Mouse (Mus musculus): ENCODE measurements around the gene Olfr1496.
A peak's percentile ranks its signal among the peaks of the same experiment; 100 is the strongest.

DNA sequence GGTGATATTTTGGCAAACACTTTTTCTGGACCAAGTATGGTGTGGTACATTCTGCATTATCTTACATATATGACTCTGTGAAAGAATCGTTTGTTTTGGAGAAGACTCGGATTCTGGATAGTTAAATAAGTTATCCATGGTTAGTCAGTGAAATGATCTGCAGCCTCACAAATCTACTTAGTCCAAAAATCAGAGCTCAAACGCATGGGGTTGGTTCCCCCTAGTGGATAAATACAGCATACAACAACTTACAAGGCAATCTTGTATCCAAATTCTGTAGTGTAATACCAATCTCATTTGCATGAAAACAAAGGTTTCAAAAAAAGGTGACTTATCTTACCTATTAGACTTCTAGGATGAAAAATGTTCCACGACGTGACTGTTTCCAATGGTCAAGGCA lies 41.1 kb downstream of the Olfr1496 start:
- TF ChIP-seq E2F4 (IDR thresholded peaks at IDR 0.05; ENCODE audit: insufficient replicate concordance, low read depth, low read length) (no peak), POLR2A (IDR thresholded peaks at IDR 0.05; ENCODE audit: low read depth, low read length) (no peak), HCFC1 (IDR thresholded peaks at IDR 0.05; ENCODE audit: low read depth, low read length) (no peak), CHD2 (IDR thresholded peaks at IDR 0.05; ENCODE audit: low read length) (no peak), CTCF (conservative IDR thresholded peaks at IDR 0.05 in 1 of 2, IDR thresholded peaks at IDR 0.05 in 1 of 2; ENCODE audit: low read depth in 2 of 2, low read length in 2 of 2) (peak; percentile 39 to 66; a peak in 3 of 4 replicates), CHD1 (IDR thresholded peaks at IDR 0.05; ENCODE audit: low read depth, low read length) (no peak), EP300 (IDR thresholded peaks at IDR 0.05; ENCODE audit: low read length) (no peak), RAD21 (IDR thresholded peaks at IDR 0.05; ENCODE audit: low read depth, low read length) (peak; percentile 76), MAFK (IDR thresholded peaks at IDR 0.05; ENCODE audit: insufficient replicate concordance, low read length) (no peak), MAZ (IDR thresholded peaks at IDR 0.05; ENCODE audit: low read depth, low read length) (no peak), POLR2AphosphoS2 (IDR thresholded peaks at IDR 0.05; ENCODE audit: low read depth, low read length) (no peak), TBP (conservative IDR thresholded peaks at IDR 0.05; ENCODE audit: low read depth, low read length) (no peak), GABPA (IDR thresholded peaks at IDR 0.05; ENCODE audit: insufficient replicate concordance, low read depth, low read length) (no peak), NRF1 (IDR thresholded peaks at IDR 0.05; ENCODE audit: low read depth, low read length) (no peak)

All from CH12.LX (cell line).